Mouse (Mus musculus) right cerebral cortex, adult 18-20 months (tissue): ENCODE measurements around the gene Dennd6a.
"Not testable (repeated sequence)": the region's sequence is repeated elsewhere in the genome, so short reads cannot be mapped to it uniquely, and the experiment has no call there.

Experiments
- DNase-seq: peaks from one replicate; pipeline ENCODE4 v3.0.0; 2022; ENCODE audit warnings: mixed read lengths

Dennd6a gene

GRCm38 (mm10) chr14:26645989-26646650 lies 72.5 kb downstream of the Dennd6a start:
- DNase-seq: no peak

GRCm38 (mm10) chr14:26647811-26648210 lies 74.2 kb downstream of the Dennd6a start:
- no peak for DNase-seq

DNA sequence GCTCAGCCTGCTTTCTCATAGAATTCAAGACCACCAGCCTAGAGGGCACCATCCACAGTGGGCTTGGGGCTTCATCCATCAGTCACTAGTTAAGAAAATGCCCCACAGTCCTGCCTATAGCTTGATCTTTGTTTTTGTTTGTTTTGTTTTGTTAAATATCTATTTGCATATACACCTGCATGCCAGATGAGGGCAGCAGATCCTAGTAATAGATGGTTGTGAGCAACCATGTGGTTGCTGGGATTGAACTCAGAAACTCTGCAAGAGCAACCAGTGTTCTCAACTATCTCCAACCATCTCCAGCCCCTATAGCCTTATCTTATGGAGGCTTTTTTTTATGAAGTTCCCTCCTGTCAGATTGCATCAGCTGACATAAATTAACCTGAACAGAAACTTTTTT lies 78.2 kb downstream of the Dennd6a start:
- no peak for DNase-seq

DNA sequence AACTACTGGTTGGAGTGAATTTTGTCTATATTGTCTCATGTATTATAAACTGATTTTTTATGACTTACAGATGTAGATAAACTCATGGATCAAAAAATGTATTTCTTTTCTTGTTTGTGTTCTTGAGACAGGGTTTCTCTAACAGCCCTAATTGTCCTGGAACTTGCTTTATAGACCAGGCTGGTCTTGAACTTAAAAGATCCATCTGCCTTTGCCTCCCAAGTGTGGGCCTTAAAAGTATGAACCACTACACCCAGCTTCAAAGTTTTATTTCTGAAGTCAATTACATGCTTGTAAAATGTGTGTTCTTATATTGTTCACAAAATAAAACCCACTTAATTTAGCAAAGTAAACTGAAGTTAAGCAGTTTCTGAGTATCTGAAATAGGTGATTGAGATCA lies 84.5 kb downstream of the Dennd6a start:
- no peak for DNase-seq

- DNase-seq: no peak
Measured at GRCm38 (mm10) chr14:26660233-26660632, 86.6 kb downstream of the Dennd6a start.

DNA sequence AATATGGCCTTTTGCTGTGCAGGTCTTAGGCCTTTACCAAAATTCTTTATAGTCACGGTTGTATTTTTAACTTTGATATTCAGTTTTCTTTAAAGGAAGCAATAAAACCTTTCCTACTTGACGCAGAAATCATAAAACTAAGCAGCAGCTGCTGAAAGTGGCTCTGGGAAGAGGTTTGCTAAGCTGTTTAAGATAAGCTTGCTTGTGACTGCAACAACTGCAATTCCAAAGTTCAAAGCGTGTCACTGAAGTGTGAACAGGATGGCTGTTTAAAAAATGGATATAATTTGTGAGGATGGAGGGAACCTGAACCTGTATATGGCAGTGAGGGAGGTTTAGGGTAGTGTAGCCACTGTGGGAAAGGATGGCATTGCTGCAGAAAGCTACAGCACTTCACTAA lies 88.4 kb downstream of the Dennd6a start:
- DNase-seq: no peak

GRCm38 (mm10) chr14:26662488-26662887 lies 88.8 kb downstream of the Dennd6a start:
- no peak for DNase-seq

GRCm38 (mm10) chr14:26663851-26664250 lies 90.2 kb downstream of the Dennd6a start:
- DNase-seq: no peak

DNA sequence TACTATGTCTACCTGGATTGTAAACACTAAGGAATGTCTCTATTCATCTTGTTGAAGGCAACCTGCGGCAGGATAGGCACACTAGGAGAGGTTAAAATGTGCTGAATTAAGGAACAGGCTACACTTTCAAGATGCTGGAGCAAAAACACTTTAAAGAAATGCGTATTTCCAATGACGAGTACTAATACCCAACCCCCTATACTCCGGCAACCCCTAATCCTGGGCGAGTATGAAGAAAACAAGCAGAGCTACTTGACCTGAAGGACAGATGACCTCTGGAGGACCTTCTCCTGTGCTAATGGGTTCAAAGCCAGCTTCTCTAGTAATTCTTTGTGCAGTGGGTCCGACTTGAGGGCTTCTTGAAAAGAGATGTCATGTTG lies 94.3 kb downstream of the Dennd6a start:
- no peak for DNase-seq

GRCm38 (mm10) chr14:26668371-26669291 lies 95.0 kb downstream of the Dennd6a start:
- DNase-seq: peak; percentile 61

- peak; percentile 91 for DNase-seq
Measured at GRCm38 (mm10) chr14:26669292-26670073, 95.8 kb downstream of the Dennd6a start, which contains the start of gene Pde12. Gene Pde12, minus strand, starts transcription at chr14:26669883.

DNA sequence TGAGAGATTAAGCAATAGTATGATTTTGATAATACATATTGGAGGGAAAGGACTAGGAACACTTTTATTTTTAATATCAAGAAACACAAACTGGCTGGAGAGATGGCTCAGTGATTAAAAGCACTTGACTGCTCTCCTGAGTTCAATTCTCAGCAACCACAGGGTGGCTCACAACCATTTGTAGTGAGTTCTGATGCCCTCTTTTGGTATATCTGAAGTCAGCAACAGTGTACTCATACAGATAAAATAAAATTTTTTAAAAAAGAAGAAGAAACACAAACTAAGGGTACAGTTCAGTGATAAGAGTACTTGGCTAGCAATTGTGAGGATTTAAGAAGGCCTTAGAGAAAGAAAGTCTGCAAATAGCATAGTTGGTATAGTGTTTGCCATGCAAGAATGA lies 97.3 kb downstream of the Dennd6a start:
- DNase-seq: no peak

GRCm38 (mm10) chr14:26671870-26672615 lies 98.4 kb downstream of the Dennd6a start:
- not testable (repeated sequence) for DNase-seq

GRCm38 (mm10) chr14:26674476-26675169 lies 101.0 kb downstream of the Dennd6a start:
- not testable (repeated sequence) for DNase-seq

DNA sequence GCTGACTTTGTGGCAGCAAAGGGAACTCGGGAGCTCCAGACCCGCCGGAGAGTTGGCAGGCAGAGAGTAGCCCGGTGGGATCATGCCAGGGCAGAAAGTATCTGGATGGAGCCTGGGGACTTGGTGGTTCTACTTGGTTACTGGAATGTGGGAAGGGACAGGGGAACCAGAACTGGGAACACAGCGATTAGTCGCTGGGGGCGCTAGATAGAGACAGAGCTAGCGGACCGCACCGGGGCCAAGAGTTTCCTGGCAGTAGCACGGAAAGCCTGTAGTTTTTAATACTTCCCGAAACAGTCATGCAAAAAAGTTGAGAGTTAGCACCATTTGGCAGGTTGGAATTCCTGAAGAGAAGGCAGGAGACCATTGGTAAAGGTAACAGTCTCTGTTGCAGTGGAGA lies 101.7 kb downstream of the Dennd6a start:
- no peak for DNase-seq

DNA sequence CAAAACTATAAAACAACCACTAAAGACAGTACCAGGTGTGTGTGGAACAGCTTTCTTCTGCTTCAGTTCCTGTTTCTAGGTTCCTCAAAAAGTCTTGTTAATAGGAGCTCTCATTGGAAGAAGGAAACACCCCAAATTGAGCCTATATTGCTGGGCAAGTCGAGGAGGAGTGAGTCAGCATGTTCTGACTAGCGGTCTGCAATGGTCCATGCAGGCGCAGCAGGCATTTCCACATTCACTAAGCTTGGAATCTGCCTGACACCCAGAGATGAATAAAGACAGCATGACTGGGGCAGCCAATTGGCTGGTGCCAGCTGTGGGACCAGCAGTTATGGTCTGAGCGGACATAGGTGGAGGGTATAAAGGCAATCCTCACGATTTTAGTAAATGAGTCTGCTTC lies 102.1 kb downstream of the Dennd6a start:
- no peak for DNase-seq
